Mouse (Mus musculus) brain, embryonic 14.5 days (tissue): Measurements from ENCODE around the gene Zfp933. TPM values are rescaled to one million over a fixed set of nuclear protein-coding genes. Genes with fewer than 3 reads are reported as not detected.
"Not testable (repeated sequence)": the region's sequence is repeated elsewhere in the genome, so short reads cannot be mapped to it uniquely, and the experiment has no call there.

Source experiments
- DNase-seq: peaks from one replicate; pipeline ENCODE4 v3.0.0-alpha.2; 2011; ENCODE audit warnings: low read depth
- CTCF ChIP-seq: fragments of 200-500 bp; IDR thresholded peaks from 2 replicates; pipeline ENCODE4 v1.5.1; 2012; ENCODE audit warnings: inconsistent platforms, mild to moderate bottlenecking, moderate library complexity, borderline replicate concordance; ENCODE audit not compliant: insufficient read depth, insufficient read length; ENCODE audit errors: extremely low read depth
- POLR2A ChIP-seq: fragments of 200-500 bp; IDR thresholded peaks from 2 replicates; pipeline ENCODE4 v1.6.1; 2012; ENCODE audit warnings: mild to moderate bottlenecking, inconsistent platforms, borderline replicate concordance; ENCODE audit not compliant: poor library complexity, insufficient read depth, insufficient read length, severe bottlenecking; ENCODE audit errors: extremely low read depth
- polyA plus RNA-seq: library from polyadenylated mRNA; depleted of rRNA; stranded (reverse); fragments of >200 nt; gene quantifications from 2 replicates; pipeline ENCODE4 v1.2.3, GENCODE M21; 2012

Gene Zfp933
- polyA plus RNA-seq, 1 experiment: 8.4 TPM

- DNase-seq: no peak
- TF ChIP-seq CTCF: no peak
- no peak for TF ChIP-seq POLR2A
These were observed 31.7 kb upstream of the Zfp933 start for GRCm38 (mm10) chr4:147879865-147880264.

GRCm38 (mm10) chr4:147879456-147879855, 31.3 kb upstream of the Zfp933 start:
- no peak for DNase-seq
- no peak for TF ChIP-seq POLR2A
- TF ChIP-seq CTCF: no peak

- no peak for DNase-seq
- TF ChIP-seq POLR2A (no peak), CTCF (no peak)
These were observed 30.4 kb upstream of the Zfp933 start for GRCm38 (mm10) chr4:147878537-147878936.

- no peak for TF ChIP-seq CTCF
- no peak for TF ChIP-seq POLR2A
- no peak for DNase-seq
These were observed 27.8 kb upstream of the Zfp933 start for GRCm38 (mm10) chr4:147875852-147876575.

GRCm38 (mm10) chr4:147869238-147869637, 21.1 kb upstream of the Zfp933 start:
- TF ChIP-seq POLR2A: no peak
- no peak for TF ChIP-seq CTCF
- DNase-seq: no peak

GRCm38 (mm10) chr4:147868450-147869031, 20.4 kb upstream of the Zfp933 start, which contains the start of the genes Miip and Fv1:
TSS of gene Miip (minus strand) at chr4:147868816.
TSS of gene Fv1 (plus strand) at chr4:147868979.
- DNase-seq: peak; percentile 99
- TF ChIP-seq POLR2A (peak; percentile 49; the same call in 1 of the 2 replicates), CTCF (0 out of 2 replicates have a peak, but pooled peaks have one; percentile 5)

GRCm38 (mm10) chr4:147867563-147868449, 19.6 kb upstream of the Zfp933 start:
- TF ChIP-seq CTCF (no peak; the same call in 1 of the 2 replicates), POLR2A (no peak)
- DNase-seq: no peak

- DNase-seq: not testable (repeated sequence)
These were observed 18.6 kb upstream of the Zfp933 start for GRCm38 (mm10) chr4:147866793-147867192.

- DNase-seq: no peak
- no peak for TF ChIP-seq POLR2A
- TF ChIP-seq CTCF: no peak
These were observed 17.9 kb upstream of the Zfp933 start for GRCm38 (mm10) chr4:147866056-147866455.

- TF ChIP-seq POLR2A (no peak), CTCF (no peak)
- DNase-seq: no peak
These were observed 17.5 kb upstream of the Zfp933 start for GRCm38 (mm10) chr4:147865651-147866050.

GRCm38 (mm10) chr4:147862051-147862450, 13.9 kb upstream of the Zfp933 start:
- no peak for DNase-seq
- TF ChIP-seq POLR2A (no peak), CTCF (no peak)

- DNase-seq: no peak
- TF ChIP-seq POLR2A (no peak), CTCF (no peak)
These were observed 2.6 kb upstream of the Zfp933 start for GRCm38 (mm10) chr4:147850776-147851175.

GRCm38 (mm10) chr4:147848584-147848991, 422 bp upstream of the Zfp933 start:
- no peak for DNase-seq

GRCm38 (mm10) chr4:147842871-147843270, 5.3 kb downstream of the Zfp933 start:
- DNase-seq: no peak
- TF ChIP-seq CTCF (no peak), POLR2A (no peak)

More at GRCm38 (mm10) chr4:147848584-147848991, 422 bp upstream of the Zfp933 start:
- TF ChIP-seq CTCF: no peak
- TF ChIP-seq POLR2A: no peak

- DNase-seq: not testable (repeated sequence)
These were observed 8.9 kb downstream of the Zfp933 start for GRCm38 (mm10) chr4:147839282-147839681.
